Mouse (Mus musculus) heart, embryonic 12.5 days (tissue): ENCODE data around the gene St3gal5. TPM values are rescaled to one million over a fixed set of nuclear protein-coding genes. Genes with fewer than 3 reads are reported as not detected.

Experiments used
- ATAC-seq: fragments of 200-750 bp; cut with Nextera tagmentation; 2 replicates; pipeline ENCODE4 v1.8.0; 2017; ENCODE audit warnings: moderate TSS enrichment, moderate library complexity; ENCODE audit not compliant: insufficient number of reproducible peaks, low FRiP score
- H3K27ac ChIP-seq: fragments of 300-500 bp; sonication (generic); 2 replicates; pipeline ENCODE4 v1.5.1; 2016; ENCODE audit warnings: mild to moderate bottlenecking, moderate library complexity; ENCODE audit not compliant: poor library complexity, severe bottlenecking
- H3K27me3 ChIP-seq: fragments of 300-500 bp; sonication (generic); replicated peaks from 2 replicates; pipeline ENCODE4 v1.6.1; 2016; ENCODE audit warnings: mild to moderate bottlenecking, moderate library complexity
- H3K36me3 ChIP-seq: fragments of 300-500 bp; sonication (generic); 2 replicates; pipeline ENCODE4 v1.6.1; 2016; ENCODE audit warnings: mild to moderate bottlenecking, moderate library complexity
- H3K4me1 ChIP-seq: fragments of 300-500 bp; sonication (generic); replicated peaks from 2 replicates; pipeline ENCODE4 v1.6.1; 2016; ENCODE audit warnings: mild to moderate bottlenecking
- H3K4me2 ChIP-seq: fragments of 300-500 bp; sonication (generic); 2 replicates; pipeline ENCODE4 v1.6.1; 2016; ENCODE audit warnings: mild to moderate bottlenecking, moderate library complexity
- H3K4me3 ChIP-seq: fragments of 300-500 bp; sonication (generic); 2 replicates; pipeline ENCODE4 v1.5.1; 2016; ENCODE audit warnings: mild to moderate bottlenecking
- H3K9ac ChIP-seq: fragments of 300-500 bp; sonication (generic); 2 replicates; pipeline ENCODE4 v1.6.1; 2016; ENCODE audit warnings: mild to moderate bottlenecking, moderate library complexity
- H3K9me3 ChIP-seq: fragments of 300-500 bp; sonication (generic); replicated peaks from 2 replicates; pipeline ENCODE4 v1.6.1; 2016; ENCODE audit warnings: mild to moderate bottlenecking, moderate library complexity
- WGBS: fragments of 180-500 bp; shearing (Covaris S2); methylation state at CpG from one replicate; pipeline ENCODE4 v1.1.7; 2016; 5-methylcytosine and 5-hydroxymethylcytosine counted together
- polyA plus RNA-seq: library from polyadenylated mRNA; unstranded; fragments of >200 nt; fragmentation: Nextera tagmentation; extraction: Ambion mirVana; gene quantifications from 2 replicates; pipeline ENCODE4 v1.2.1, GENCODE M21; 2016

Gene St3gal5
- polyA plus RNA-seq, 1 experiment from 2014 or later = 68.1 TPM

DNA sequence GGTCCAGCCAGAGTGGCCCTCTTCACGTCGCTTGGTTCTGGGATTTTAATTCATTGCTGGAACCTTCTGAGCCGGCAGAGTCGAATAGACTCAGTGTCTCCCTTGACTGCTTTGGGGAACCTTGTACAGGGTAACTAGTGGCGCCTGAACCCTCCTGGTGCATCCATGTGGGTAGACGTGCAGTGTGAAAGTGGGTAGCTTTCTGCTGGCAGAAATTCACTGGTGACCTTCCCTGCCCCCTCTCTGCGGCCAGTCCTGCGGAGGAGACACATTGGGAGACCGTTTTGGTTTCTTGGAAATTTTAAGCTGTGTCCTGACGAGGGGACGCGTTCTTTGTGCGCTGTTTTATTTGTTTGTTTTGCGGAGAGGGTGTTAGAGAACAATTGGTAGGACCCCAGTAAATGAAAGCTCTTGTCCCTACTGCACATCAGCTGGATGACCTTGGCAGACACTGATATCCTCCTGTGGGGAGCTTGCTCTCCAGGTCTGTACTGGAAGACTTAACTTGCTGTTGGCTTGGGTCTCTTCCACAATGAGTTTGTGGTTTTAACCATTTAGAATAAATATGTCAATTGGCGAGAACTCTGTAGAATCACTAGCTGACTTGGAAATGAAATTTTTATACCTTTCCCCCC is 746 bp downstream of the St3gal5 start:
- H3K36me3 ChIP-seq = no peaks in the 10 kb centered on the region
- WGBS = 3% methylated on average over 15 of the region's 15 CpGs
- H3K27ac ChIP-seq = peak overlapping the region; percentile 85
- peak overlapping the region; percentile 89 for H3K4me2 ChIP-seq
- H3K9me3 ChIP-seq = no peaks in the 10 kb centered on the region
- ATAC-seq = no peak
- peak overlapping the region; percentile 72 for H3K4me3 ChIP-seq
- H3K27me3 ChIP-seq = no peaks in the 10 kb centered on the region
- H3K4me1 ChIP-seq = peaks cover 43% of the 10 kb centered on the region
- H3K9ac ChIP-seq = peak overlapping the region; percentile 90

DNA sequence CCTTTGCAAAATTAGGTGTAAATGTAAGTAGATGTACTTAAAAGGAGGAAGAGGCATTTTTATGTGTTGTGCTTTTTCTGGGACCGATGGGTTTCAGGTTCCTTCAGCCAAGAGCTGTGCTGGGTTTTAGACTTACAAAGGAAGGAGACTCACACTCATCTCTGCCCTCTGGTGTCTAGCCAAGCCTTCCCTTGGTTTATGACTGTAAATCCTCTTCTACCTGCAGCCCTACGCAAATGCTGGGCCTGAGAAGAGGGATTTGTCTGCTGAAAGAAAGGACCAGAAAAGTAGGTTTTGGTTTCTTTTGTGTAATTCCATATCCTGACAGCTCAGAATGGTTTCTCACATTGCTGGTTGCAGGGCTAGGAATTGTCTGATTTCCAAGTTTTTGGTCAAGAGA is 1.3 kb downstream of the St3gal5 start:
- Histone ChIP-seq H3K4me1 (peaks cover 47% of the 10 kb centered on the region), H3K9me3 (no peaks in the 10 kb centered on the region), H3K36me3 (no peaks in the 10 kb centered on the region), H3K4me3 (peak overlapping the region; percentile 72), H3K27ac (peak overlapping the region; percentile 85), H3K27me3 (no peaks in the 10 kb centered on the region), H3K4me2 (peak overlapping the region; percentile 89), H3K9ac (peak overlapping the region; percentile 51)
- WGBS = 24% methylated on average over 2 of the region's 2 CpGs
- ATAC-seq = no peak

DNA sequence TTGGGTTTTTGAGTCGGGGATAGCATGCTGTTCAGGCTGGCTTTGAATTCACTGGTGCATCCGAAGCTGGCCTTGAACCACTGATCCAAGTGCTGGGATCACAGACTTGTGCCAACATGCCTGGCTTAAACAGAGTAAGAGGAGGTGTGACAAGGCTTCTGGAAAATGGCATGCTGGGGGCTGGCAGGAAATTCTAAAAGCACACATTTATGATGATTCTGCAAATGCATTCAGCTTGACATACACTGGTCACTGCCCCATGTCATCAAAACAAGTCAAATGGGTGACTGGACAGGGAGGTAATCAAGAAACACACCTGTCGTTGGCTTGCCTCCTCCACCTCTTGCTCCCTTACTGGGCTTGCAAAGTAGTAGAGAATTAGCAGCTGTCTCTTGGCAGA is 1.9 kb downstream of the St3gal5 start:
- ATAC-seq = no peak
- peak overlapping the region; percentile 51 for H3K9ac ChIP-seq
- WGBS = 61% methylated on average over 3 of the region's 3 CpGs
- H3K4me1 ChIP-seq = peaks cover 49% of the 10 kb centered on the region
- H3K36me3 ChIP-seq = no peaks in the 10 kb centered on the region
- peak overlapping the region; percentile 89 for H3K4me2 ChIP-seq
- H3K27me3 ChIP-seq = no peaks in the 10 kb centered on the region
- H3K27ac ChIP-seq = no peak overlapping the region; the same call in 1 of the 2 replicates
- no peaks in the 10 kb centered on the region for H3K9me3 ChIP-seq
- H3K4me3 ChIP-seq = peak overlapping the region; percentile 72

DNA sequence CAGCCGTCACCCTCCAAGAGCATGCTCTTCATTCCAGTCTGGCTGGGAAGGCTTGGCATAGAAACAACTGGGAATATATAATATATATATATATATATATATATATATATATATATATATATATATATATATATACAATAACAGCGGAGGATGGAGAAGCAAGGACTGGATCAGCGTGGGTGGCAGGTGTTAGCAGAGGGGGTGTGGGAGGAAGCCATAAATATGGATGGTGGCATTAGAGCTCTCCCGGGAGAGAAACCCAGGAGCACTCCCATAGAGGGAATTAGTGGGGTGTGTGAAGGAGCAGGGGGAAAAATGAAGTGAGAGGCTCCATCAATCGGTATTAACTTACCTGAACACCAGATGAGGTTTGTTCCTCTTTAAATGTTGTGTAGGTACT is 2.8 kb downstream of the St3gal5 start:
- ATAC-seq = no peak
- H3K9me3 ChIP-seq = no peaks in the 10 kb centered on the region

GRCm38 (mm10) chr6:72100939-72101338 is 3.5 kb downstream of the St3gal5 start:
- Histone ChIP-seq H3K9me3 (peaks cover 4% of the 10 kb centered on the region; the same call in 1 of the 2 replicates), H3K4me3 (peak overlapping the region; percentile 10), H3K4me1 (peaks cover 51% of the 10 kb centered on the region), H3K9ac (peak overlapping the region; percentile 39; the same call in 1 of the 2 replicates), H3K4me2 (peak overlapping the region; percentile 42), H3K27ac (peak overlapping the region; percentile 36), H3K36me3 (peaks cover 7% of the 10 kb centered on the region; the same call in 1 of the 2 replicates), H3K27me3 (no peaks in the 10 kb centered on the region)
- ATAC-seq = no peak
- 35% methylated on average over 8 of the region's 8 CpGs for WGBS

More for the DNA sequence above, 2.8 kb downstream of the St3gal5 start:
- Histone ChIP-seq H3K4me1 (peaks cover 54% of the 10 kb centered on the region), H3K4me2 (peak overlapping the region; percentile 42), H3K36me3 (no peaks in the 10 kb centered on the region), H3K27ac (0 out of 2 replicates have a peak overlapping the region, but pooled peaks have one; percentile 36), H3K4me3 (0 out of 2 replicates have a peak overlapping the region, but pooled peaks have one; percentile 72), H3K9ac (0 out of 2 replicates have a peak overlapping the region, but pooled peaks have one; percentile 39), H3K27me3 (no peaks in the 10 kb centered on the region)
- WGBS = 78% methylated on average over 5 of the region's 5 CpGs

GRCm38 (mm10) chr6:72101386-72101785 is 4.0 kb downstream of the St3gal5 start:
- Histone ChIP-seq H3K4me3 (peak overlapping the region; percentile 10), H3K9me3 (peaks cover 4% of the 10 kb centered on the region; the same call in 1 of the 2 replicates), H3K27me3 (no peaks in the 10 kb centered on the region), H3K9ac (peak overlapping the region; percentile 39; the same call in 1 of the 2 replicates), H3K36me3 (peaks cover 7% of the 10 kb centered on the region; the same call in 1 of the 2 replicates), H3K27ac (peak overlapping the region; percentile 36), H3K4me1 (peaks cover 56% of the 10 kb centered on the region), H3K4me2 (peak overlapping the region; percentile 42)
- WGBS = 52% methylated on average over 4 of the region's 4 CpGs
- no peak for ATAC-seq

GRCm38 (mm10) chr6:72102066-72102465 is 4.7 kb downstream of the St3gal5 start:
- ATAC-seq = peak; percentile 16
- H3K9me3 ChIP-seq = peaks cover 4% of the 10 kb centered on the region; the same call in 1 of the 2 replicates
- H3K27ac ChIP-seq = peak overlapping the region; percentile 36
- H3K4me1 ChIP-seq = peaks cover 59% of the 10 kb centered on the region
- peaks cover 7% of the 10 kb centered on the region; the same call in 1 of the 2 replicates for H3K36me3 ChIP-seq
- H3K4me3 ChIP-seq = no peak overlapping the region; the same call in 1 of the 2 replicates
- 21% methylated on average over 5 of the region's 5 CpGs for WGBS
- 0 out of 2 replicates have a peak overlapping the region, but pooled peaks have one; percentile 19 for H3K9ac ChIP-seq
- H3K4me2 ChIP-seq = peak overlapping the region; percentile 42
- no peaks in the 10 kb centered on the region for H3K27me3 ChIP-seq

DNA sequence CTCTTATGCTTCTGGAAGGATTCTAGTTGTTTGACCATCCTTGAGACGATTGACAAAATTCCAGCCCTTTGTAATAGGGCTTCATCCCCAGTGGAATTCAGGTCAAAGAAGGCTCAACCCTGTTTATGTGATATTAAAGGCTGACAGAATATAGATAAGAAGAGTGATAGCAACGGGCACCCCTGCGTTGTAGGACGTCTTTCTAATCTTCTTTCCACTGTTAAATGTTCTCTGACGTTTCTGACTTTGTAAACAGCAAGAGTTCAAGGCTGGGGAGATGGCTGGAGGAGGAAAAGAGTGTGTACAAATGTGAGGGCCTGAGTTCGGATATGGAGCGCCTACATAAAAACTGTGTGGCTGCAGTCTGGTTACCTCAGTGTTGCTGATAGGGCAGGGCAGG is 7.1 kb downstream of the St3gal5 start:
- 39% methylated on average over 7 of the region's 7 CpGs for WGBS
- Histone ChIP-seq H3K36me3 (peaks cover 7% of the 10 kb centered on the region; the same call in 1 of the 2 replicates), H3K4me2 (no peak overlapping the region), H3K4me3 (no peak overlapping the region), H3K9ac (no peak overlapping the region), H3K27me3 (no peaks in the 10 kb centered on the region), H3K9me3 (peaks cover 4% of the 10 kb centered on the region; the same call in 1 of the 2 replicates), H3K27ac (no peak overlapping the region), H3K4me1 (peaks cover 70% of the 10 kb centered on the region)
- ATAC-seq = no peak

DNA sequence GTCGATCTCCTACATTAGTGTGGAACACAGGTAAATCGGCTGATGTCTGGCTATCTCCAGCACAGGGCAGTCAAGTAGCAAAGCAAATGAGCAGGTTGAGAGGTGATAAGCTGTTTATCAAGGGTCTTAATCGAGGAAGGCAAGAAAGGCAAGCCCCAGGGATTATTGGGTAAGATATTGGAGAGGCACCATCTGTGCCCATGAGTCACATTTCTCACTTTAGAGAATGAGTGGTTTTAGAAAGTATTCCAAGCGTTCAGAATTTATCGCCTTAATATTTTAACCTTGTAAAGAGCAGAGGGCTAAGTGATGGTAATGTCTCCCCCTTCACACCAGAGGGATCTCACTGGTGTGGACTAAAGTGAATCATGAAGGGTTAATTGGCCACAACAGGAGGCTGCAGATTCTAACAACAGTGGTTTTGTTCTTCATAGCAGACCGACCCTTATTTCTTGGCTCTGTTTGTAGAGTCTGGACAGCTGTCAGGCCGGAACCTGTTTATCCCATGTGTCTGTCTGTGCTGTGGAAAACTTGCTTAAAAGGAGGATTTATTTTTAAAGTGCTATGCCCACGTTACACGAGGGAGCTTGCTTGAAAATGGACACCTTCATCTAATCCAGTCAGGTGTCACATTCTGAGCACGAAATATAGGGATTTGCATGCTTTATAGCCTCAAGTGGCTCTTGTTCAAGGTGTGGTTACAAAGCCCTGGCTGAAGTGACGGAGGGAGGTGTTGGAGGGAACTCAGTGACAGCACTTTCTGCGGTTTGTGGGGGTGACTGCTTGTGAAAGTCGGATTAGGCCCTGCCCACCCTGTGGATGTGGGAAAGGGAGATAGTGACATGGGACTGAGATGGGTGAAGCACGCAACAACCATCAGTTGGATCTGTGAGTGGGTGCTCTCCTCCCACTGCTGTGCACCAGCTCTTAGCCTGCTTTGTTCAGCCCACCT is 11.8 kb downstream of the St3gal5 start:
- no peaks in the 10 kb centered on the region for H3K27me3 ChIP-seq
- H3K4me3 ChIP-seq = no peak overlapping the region
- H3K9me3 ChIP-seq = peaks cover 4% of the 10 kb centered on the region; the same call in 1 of the 2 replicates
- peaks cover 57% of the 10 kb centered on the region for H3K4me1 ChIP-seq
- 0 out of 2 replicates have a peak overlapping the region, but pooled peaks have one; percentile 18 for H3K27ac ChIP-seq
- H3K9ac ChIP-seq = no peak overlapping the region
- peaks cover 7% of the 10 kb centered on the region; the same call in 1 of the 2 replicates for H3K36me3 ChIP-seq
- ATAC-seq = peak; percentile 70
- peak overlapping the region; percentile 24 for H3K4me2 ChIP-seq
- 48% methylated on average over 14 of the region's 14 CpGs for WGBS

GRCm38 (mm10) chr6:72110577-72110976 is 13.2 kb downstream of the St3gal5 start:
- no peak overlapping the region for H3K4me3 ChIP-seq
- peaks cover 3% of the 10 kb centered on the region; the same call in 1 of the 2 replicates for H3K36me3 ChIP-seq
- WGBS = 82% methylated on average over 3 of the region's 3 CpGs
- no peak overlapping the region for H3K27ac ChIP-seq
- no peak for ATAC-seq
- no peak overlapping the region for H3K9ac ChIP-seq
- H3K4me2 ChIP-seq = no peak overlapping the region
- no peaks in the 10 kb centered on the region for H3K27me3 ChIP-seq
- peaks cover 64% of the 10 kb centered on the region for H3K4me1 ChIP-seq
- peaks cover under 1% of the 10 kb centered on the region; the same call in 1 of the 2 replicates for H3K9me3 ChIP-seq
